Mouse (Mus musculus): ENCODE measurements around the gene Tle4.

Gene Tle4

GRCm38 (mm10) chr19:14591809-14592535 lies 5.9 kb downstream of the Tle4 start:
- in situ Hi-C loops (cut with MboI; ENCODE audit: low sequenced_read_pairs) = no loop called here

GRCm38 (mm10) chr19:14590154-14590553 lies 7.7 kb downstream of the Tle4 start:
- in situ Hi-C loops (cut with MboI; ENCODE audit: low sequenced_read_pairs) = no loop called here

DNA sequence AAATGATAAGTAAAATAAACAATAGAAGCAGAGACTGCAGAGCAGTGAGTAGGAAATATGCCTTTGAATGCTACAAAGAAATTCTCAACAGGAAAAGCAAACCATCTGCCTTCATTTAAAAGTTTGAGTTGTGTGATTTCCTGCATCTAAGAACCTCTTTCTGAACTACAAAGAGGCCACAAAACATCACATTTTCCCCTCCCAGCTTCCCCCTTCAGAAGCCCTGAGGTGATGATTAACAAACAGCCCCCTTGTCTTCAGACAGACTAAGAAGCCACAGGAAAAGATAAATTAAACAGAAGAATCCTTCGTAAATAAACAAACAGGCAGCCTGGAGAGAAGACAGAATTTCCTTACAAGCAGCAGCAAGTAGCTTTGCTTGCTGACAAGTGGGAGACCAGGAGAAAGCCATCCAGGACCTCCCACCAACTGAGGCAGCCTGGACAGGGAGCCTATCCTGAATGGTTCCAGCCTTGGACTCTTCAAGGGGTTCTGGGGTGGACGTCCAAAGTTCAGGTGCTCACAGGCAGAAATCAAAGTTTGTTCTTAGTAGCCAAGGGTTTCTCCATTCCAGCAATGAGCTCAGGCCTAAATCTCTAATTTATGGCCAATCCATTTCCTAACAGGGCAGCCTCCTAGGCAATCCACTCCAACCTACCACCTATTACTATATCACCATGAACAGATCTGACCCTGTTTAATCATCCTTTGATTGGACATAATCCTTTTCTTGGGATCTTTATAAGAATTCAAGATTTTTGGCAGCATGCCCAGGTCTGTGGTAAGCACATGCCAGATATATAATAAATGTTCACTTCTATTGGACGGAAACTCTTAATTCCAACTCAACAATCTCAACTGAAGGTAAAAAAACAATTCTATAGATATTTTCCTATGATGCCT lies 9.4 kb downstream of the Tle4 start:
- in situ Hi-C loops (cut with MboI; ENCODE audit: low sequenced_read_pairs) = no loop called here

DNA sequence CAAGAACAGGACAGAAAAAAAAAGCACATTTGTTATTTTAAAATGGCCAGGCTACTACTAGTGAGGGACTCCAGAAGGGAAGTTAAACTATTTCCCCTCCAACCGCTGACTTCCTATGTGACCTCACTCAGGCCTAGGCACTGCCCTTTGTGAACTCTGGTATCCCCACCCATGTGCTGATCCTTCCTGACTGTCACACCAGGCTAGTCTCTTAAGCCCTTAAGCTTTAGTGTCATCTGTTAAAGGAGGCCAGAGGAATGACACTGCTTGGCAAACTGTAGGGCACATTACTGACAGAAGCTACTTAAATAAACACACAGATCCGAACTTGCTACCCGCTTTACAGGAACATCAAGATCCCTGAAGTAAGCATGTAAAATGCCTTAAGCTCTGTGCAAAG lies 11.7 kb downstream of the Tle4 start:
- in situ Hi-C loops (cut with MboI; ENCODE audit: low sequenced_read_pairs) = no loop called here

DNA sequence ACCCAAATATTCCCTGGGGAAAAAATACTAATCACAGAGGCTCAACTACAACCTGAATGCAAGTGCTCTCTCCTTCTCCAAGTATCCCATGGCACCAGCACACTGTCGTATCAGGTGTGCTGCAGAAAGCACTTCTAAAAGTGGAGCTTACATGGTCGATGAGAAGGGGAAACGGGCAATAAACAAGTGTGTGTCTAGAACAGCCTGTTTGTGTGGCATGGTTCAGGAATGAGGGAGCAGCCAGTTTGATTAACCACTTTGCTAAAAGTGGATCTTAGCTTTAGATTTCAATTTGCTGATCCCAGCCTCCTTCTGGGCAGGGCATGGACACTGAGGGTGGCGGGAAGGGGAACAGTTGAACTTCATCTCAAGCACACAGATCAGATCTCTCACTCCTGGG lies 12.1 kb downstream of the Tle4 start:
- in situ Hi-C loops (cut with MboI; ENCODE audit: low sequenced_read_pairs) = no loop called here

DNA sequence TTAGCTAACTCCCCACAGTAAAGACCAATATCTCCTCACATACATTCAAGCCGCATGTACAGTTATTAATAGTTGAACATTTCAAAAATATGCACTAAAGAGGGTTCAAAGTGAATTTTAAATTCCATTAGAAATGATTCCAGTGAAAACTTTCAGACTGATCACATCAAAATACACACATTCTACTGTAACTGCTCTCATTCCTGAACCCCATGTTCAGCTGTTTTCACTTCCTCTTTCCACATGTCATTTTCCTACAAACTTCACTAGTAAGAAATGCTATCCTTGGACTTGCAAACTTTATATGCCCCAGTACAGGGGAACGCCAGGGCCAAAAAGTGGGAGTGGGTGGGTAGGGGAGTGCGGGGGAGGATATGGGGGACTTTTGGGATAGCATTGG lies 12.6 kb downstream of the Tle4 start:
- in situ Hi-C loops (cut with MboI; ENCODE audit: low sequenced_read_pairs) = no loop called here

GRCm38 (mm10) chr19:14578698-14579097 lies 19.2 kb downstream of the Tle4 start:
- in situ Hi-C loops (cut with MboI; ENCODE audit: low sequenced_read_pairs) = no loop called here

DNA sequence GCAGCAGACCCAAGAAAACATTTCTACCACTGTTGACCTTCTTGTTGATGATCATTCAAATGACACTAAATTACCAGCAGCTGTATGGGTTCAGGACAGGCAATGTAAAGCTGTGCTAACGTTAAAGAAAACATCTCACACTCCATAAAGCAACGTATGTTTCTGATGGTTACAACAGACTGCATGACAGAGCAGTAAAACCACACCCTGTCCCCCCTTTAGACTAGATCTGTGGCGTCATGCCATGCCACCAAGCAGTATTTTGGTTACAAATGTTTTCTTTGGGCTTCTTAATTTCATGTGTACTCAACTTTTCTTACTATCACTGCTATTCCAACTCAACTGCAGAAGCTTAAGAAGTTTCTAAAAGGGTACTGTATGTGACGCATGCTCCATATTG lies 19.8 kb downstream of the Tle4 start:
- in situ Hi-C loops (cut with MboI; ENCODE audit: low sequenced_read_pairs) = no loop called here

GRCm38 (mm10) chr19:14576311-14576710 lies 21.5 kb downstream of the Tle4 start:
- in situ Hi-C loops (cut with MboI; ENCODE audit: low sequenced_read_pairs) = no loop called here

DNA sequence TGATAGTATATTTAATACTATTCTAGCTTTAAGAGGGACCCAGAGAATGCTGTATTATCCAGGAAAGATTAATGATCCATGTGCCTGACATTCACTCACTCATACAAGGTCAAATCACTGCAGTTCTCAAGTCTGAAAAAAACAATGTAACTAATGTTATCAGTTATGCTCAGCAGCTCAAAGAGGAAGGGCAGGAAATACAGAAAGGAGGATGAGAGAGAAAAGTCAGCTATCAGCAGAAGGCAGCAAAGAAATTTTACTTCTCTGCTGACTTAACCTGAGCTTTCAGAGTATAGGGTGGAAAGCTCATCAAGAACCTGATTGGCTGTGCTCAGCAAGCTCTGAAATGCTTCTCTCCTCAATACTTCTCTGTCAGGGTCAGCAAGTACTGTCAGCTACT lies 29.0 kb downstream of the Tle4 start:
- in situ Hi-C loops (cut with MboI; ENCODE audit: low sequenced_read_pairs) = no loop called here

GRCm38 (mm10) chr19:14567081-14567480 lies 30.8 kb downstream of the Tle4 start:
- in situ Hi-C loops (cut with MboI; ENCODE audit: low sequenced_read_pairs) = no loop called here

- in situ Hi-C loops (cut with MboI; ENCODE audit: low sequenced_read_pairs) = no loop called here
These were observed 31.3 kb downstream of the Tle4 start for GRCm38 (mm10) chr19:14566564-14567021.

GRCm38 (mm10) chr19:14565424-14566069 lies 32.3 kb downstream of the Tle4 start:
- in situ Hi-C loops (cut with MboI; ENCODE audit: low sequenced_read_pairs) = no loop called here

GRCm38 (mm10) chr19:14563273-14563959 lies 34.4 kb downstream of the Tle4 start:
- in situ Hi-C loops (cut with MboI; ENCODE audit: low sequenced_read_pairs) = no loop called here

DNA sequence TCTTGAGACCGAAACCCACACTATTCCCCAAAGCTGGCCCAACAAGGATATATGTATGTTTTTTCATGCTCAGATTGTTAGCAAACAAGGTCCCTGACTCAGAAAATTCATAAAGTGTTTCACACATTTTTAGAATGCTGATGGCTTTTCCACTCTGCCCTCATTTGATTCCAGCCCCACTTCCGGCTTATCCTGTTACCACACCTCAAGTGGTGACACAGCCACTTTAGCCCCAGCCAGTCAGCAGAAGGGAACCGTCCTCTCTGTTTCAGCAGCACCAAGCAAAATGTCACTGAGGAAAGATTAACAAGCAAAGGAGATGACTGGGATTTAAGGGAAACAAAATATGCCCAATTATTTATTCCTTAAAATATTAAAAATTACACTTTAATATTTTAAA lies 50.0 kb downstream of the Tle4 start:
- in situ Hi-C loops (cut with MboI; ENCODE audit: low sequenced_read_pairs) = no loop called here

DNA sequence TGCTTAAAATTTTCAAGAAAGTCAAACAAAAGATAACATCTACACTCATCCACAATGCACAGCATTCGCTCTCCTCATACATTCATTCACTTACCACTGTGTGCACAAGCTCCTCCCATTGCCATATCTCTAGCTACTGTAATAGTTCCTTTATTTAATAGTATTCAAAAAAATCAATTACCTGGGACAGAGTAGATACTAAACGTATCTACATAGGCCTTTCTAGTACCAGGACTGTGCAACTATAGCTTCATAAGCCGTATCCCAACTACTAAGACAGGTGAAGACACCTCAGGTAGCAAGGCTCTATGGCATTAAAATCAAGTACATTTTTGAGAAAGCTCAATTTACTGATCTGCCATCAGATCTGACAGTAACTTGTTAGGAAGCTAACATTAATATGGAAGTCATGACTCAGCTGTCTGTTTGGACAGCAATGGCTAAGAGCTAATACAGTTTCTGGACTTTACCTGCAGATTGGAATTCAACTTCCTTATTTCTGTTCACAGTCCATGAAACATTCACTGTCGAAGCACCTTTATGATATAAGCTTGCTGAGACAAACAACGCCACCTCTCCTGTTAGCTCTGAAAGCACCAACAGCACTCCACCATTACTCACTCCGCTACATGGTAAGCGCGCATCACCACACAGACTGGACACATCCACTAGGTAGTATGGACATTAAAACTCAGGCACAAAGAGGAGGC lies 50.6 kb downstream of the Tle4 start:
- in situ Hi-C loops (cut with MboI; ENCODE audit: low sequenced_read_pairs) = no loop called here

DNA sequence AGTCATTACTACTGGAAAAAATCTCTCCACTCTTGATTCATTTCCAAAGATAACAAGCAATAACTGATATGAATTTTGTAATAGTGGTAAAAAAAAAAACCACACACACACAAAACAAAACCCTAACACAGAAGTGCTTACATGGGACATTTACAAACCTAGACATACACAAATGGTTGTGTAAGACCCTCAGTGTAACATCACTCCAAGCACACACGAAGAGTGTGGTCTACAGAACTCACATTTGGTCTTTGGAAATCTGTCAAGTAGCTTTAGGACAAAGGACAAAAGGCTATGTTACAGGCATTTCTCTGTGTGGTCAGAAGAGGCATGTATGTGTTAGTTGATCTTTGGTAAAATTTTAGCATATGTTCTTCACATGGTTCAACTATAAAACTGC lies 52.4 kb downstream of the Tle4 start:
- in situ Hi-C loops (cut with MboI; ENCODE audit: low sequenced_read_pairs) = no loop called here

- in situ Hi-C loops (cut with MboI; ENCODE audit: low sequenced_read_pairs) = no loop called here
These were observed 54.5 kb downstream of the Tle4 start for GRCm38 (mm10) chr19:14543305-14543704.

DNA sequence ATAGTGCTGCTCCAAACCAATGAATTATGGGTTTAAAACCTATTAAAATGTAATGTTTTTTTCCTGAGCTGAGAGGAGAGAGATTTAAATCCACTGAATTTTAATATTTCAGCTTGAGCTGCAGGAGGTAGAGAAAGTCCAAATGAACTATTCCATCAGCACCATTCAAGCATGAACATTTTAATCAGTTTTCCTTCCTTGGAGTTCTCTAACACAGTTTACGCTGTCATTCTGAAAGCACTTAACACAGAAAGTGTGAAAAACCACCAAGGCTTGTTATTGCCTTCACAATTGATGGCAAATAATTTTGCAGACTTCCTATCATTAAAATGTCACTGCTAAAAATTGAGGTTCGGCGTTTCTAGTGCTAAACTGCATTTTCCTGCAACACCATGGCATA lies 57.2 kb downstream of the Tle4 start:
- in situ Hi-C loops (cut with MboI; ENCODE audit: low sequenced_read_pairs) = no loop called here

DNA sequence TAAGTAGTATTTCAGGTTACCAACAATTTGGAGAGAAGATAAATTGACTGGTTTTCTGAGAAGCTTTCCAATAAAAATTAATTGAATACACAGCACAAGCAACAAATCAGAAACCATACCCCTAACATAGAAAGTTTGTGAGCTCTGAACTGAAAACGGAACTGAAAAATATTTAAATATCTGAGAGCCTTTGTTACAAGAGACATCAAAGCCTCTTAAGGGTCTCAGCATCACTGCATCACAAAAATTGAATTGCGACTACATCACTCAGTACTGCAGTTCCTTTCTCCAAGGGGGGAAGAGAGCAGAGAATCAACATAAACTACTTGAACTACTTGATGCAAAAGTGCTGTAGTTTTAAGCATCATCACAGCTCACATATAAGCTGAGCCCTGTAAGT lies 61.2 kb downstream of the Tle4 start:
- in situ Hi-C loops (cut with MboI; ENCODE audit: low sequenced_read_pairs) = no loop called here

Data from CH12F3 (cell line).